Mouse (Mus musculus): ENCODE data around the gene Eif3d.

DNA sequence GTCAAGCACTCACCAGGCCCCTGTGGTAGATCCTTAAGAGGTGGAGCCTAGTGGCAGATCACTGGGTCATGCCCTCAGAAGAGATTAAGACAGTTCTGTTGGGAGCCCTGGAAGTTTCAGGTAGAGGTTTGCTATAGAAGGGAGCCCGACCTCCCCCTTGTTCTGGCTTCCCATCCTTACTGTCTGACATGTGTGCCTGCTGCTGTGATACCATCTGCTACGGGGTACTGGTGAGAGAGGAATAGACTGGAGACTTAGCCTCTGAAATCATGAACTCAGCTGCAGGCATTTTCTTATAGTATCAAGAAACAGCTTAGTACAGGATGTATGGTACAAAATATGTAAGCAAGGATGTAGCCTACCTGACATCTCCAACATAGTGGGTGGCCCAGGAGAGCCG lies 17.7 kb downstream of the Eif3d start:
- no peak for TF ChIP-seq MEF2A (IDR thresholded peaks at IDR 0.05; ENCODE audit: extremely low read depth, insufficient replicate concordance, low read depth, low read length, poor library complexity, severe bottlenecking)
- no peak for TF ChIP-seq GABPA (IDR thresholded peaks at IDR 0.05; ENCODE audit: low read depth, low read length)
- no peak for TF ChIP-seq CTCF (IDR thresholded peaks at IDR 0.05 in 2 of 3, conservative IDR thresholded peaks at IDR 0.05 in 1 of 3; ENCODE audit: control insufficient read depth in 1 of 3, insufficient read depth in 1 of 3, low read depth in 2 of 3, low read length in 3 of 3, poor library complexity in 1 of 3, severe bottlenecking in 1 of 3)
- TF ChIP-seq E2F4 (IDR thresholded peaks at IDR 0.05; ENCODE audit: borderline replicate concordance, low read depth, low read length): no peak
- no peak for TF ChIP-seq POLR2AphosphoS2 (IDR thresholded peaks at IDR 0.05; ENCODE audit: low read length)
- no peak for TF ChIP-seq NRF1 (IDR thresholded peaks at IDR 0.05; ENCODE audit: insufficient read depth, low read depth, low read length, poor library complexity, severe bottlenecking)
- no peak for TF ChIP-seq CHD1 (IDR thresholded peaks at IDR 0.05; ENCODE audit: low read depth, low read length)
- no peak for TF ChIP-seq ETS1 (IDR thresholded peaks at IDR 0.05; ENCODE audit: low read depth, low read length)
- no peak for TF ChIP-seq MAZ (IDR thresholded peaks at IDR 0.05; ENCODE audit: low read depth, low read length)
- no peak for TF ChIP-seq MAFK (IDR thresholded peaks at IDR 0.05; ENCODE audit: borderline replicate concordance, low read depth, low read length)
- no peak for TF ChIP-seq KAT2A (conservative IDR thresholded peaks at IDR 0.05; ENCODE audit: low read depth, low read length)
- no peak for TF ChIP-seq TCF12 (IDR thresholded peaks at IDR 0.05; ENCODE audit: low read depth, low read length)
- TF ChIP-seq USF2 (IDR thresholded peaks at IDR 0.05; ENCODE audit: borderline replicate concordance in 1 of 2, insufficient read depth in 1 of 2, low read depth in 1 of 2, low read length in 2 of 2): no peak

Data from MEL (cell line).